Comparison of ENCODE assay signal across 15 mouse cellular contexts in genomic region chr14:105684826-105685465, GRCm38 (mm10).
DNase-seq lines count a peak whose midpoint lies in the region; ATAC-seq and TF ChIP-seq lines count a peak whose summit lies in the region.
"Had no signal": no experiment of that assay in that cellular context is flagged by ENCODE, and none has a peak within 500 bp of the region (broad histone marks: within the 10 kb centered on the region; RNA-seq: fewer than 3 reads in every experiment).

No protein-coding gene starts in this region.

- no peak for TF ChIP-seq CTCF in left cerebral cortex, adult 2 months (IDR thresholded peaks at IDR 0.05)

- DNase-seq in limb, embryonic 11.5 days (ENCODE audit: low spot score): peak; percentile 59
- no peak for DNase-seq in limb, embryonic 10.5 days (ENCODE audit: low spot score)
- DNase-seq in embryonic facial prominence, embryonic 11.5 days (ENCODE audit: low spot score): peak; percentile 51
- no peak for DNase-seq in testis, postnatal 10 days (ENCODE audit: low spot score)
- DNase-seq in left cerebral cortex, adult 2 months (ENCODE audit: extremely low spot score in 1 of 2, low spot score in 2 of 2): no peak
- DNase-seq: cerebellum, adult 9-11 months; gastrocnemius, postnatal 10 days; kidney, postnatal 25 days; right cerebral cortex, adult 18-20 months had no signal

- H3K9ac ChIP-seq in limb, embryonic 11.5 days (ENCODE audit: low read length): no peak overlapping the region
- H3K9ac ChIP-seq in embryonic facial prominence, embryonic 11.5 days (replicated peaks; ENCODE audit: low read length): no peak overlapping the region
- no peak overlapping the region for H3K9ac ChIP-seq in limb, embryonic 13.5 days
- H3K9ac ChIP-seq in stomach, embryonic 16.5 days (ENCODE audit: low read length): no peak overlapping the region
- H3K9ac ChIP-seq: midbrain, embryonic 12.5 days had no signal

- H3K36me3 ChIP-seq in limb, embryonic 11.5 days (ENCODE audit: control insufficient read depth, insufficient read depth, low read length): no peaks in the 10 kb centered on the region
- no peaks in the 10 kb centered on the region for H3K36me3 ChIP-seq in limb, embryonic 10.5 days
- H3K36me3 ChIP-seq in embryonic facial prominence, embryonic 11.5 days (replicated peaks; ENCODE audit: control insufficient read depth, insufficient read depth, low read depth, low read length): no peaks in the 10 kb centered on the region
- H3K36me3 ChIP-seq in limb, embryonic 13.5 days: no peaks in the 10 kb centered on the region
- no peaks in the 10 kb centered on the region for H3K36me3 ChIP-seq in stomach, embryonic 16.5 days (ENCODE audit: control insufficient read depth, insufficient read depth, low read length)
- H3K36me3 ChIP-seq: hindbrain, embryonic 10.5 days; midbrain, embryonic 12.5 days had no signal

- no peak overlapping the region for H3K4me2 ChIP-seq in limb, embryonic 11.5 days (ENCODE audit: low read depth, severe bottlenecking)
- H3K4me2 ChIP-seq in embryonic facial prominence, embryonic 11.5 days (ENCODE audit: low read depth, low read length): no peak overlapping the region
- peak overlapping the region; percentile 21; the same call in 1 of the 2 replicates for H3K4me2 ChIP-seq in limb, embryonic 13.5 days (replicated peaks)
- H3K4me2 ChIP-seq in stomach, embryonic 16.5 days (ENCODE audit: low read depth, low read length): 0 out of 2 replicates have a peak overlapping the region, but pooled peaks have one; percentile 16
- H3K4me2 ChIP-seq: liver, embryonic 11.5 days; midbrain, embryonic 12.5 days had no signal

- intact Hi-C loops in left cerebral cortex, adult 2 months (cut with DNase I): no loop called here

- H3K27me3 ChIP-seq in limb, embryonic 11.5 days (ENCODE audit: control insufficient read depth, insufficient read depth, low read length): no peaks in the 10 kb centered on the region
- H3K27me3 ChIP-seq in limb, embryonic 10.5 days (ENCODE audit: low read depth, poor library complexity, severe bottlenecking): no peaks in the 10 kb centered on the region
- H3K27me3 ChIP-seq in embryonic facial prominence, embryonic 11.5 days (ENCODE audit: control insufficient read depth, insufficient read depth, low read length): no peaks in the 10 kb centered on the region
- H3K27me3 ChIP-seq in limb, embryonic 13.5 days: no peaks in the 10 kb centered on the region
- H3K27me3 ChIP-seq in stomach, embryonic 16.5 days (ENCODE audit: control insufficient read depth, insufficient read depth, low read length): no peaks in the 10 kb centered on the region
- H3K27me3 ChIP-seq: CH12.LX; midbrain, embryonic 12.5 days had no signal

- WGBS in limb, embryonic 11.5 days: 44% methylated on average over 11 of the region's 11 CpGs
- 54% methylated on average over 11 of the region's 11 CpGs for WGBS in limb, embryonic 10.5 days
- 37% methylated on average over 11 of the region's 11 CpGs for WGBS in embryonic facial prominence, embryonic 11.5 days
- WGBS in limb, embryonic 13.5 days: 29% methylated on average over 11 of the region's 11 CpGs
- 42% methylated on average over 11 of the region's 11 CpGs for WGBS in stomach, embryonic 16.5 days

- peak; percentile 79; the same call in 1 of the 2 replicates for ATAC-seq in limb, embryonic 11.5 days (ENCODE audit: insufficient number of reproducible peaks, low FRiP score, low TSS enrichment, low read depth)
- ATAC-seq in embryonic facial prominence, embryonic 11.5 days (replicated peaks; ENCODE audit: insufficient number of reproducible peaks, low FRiP score, low TSS enrichment, low read depth): peak; percentile 88
- ATAC-seq in limb, embryonic 13.5 days (ENCODE audit: low FRiP score, low read depth): no peak
- ATAC-seq in stomach, embryonic 16.5 days (ENCODE audit: insufficient read depth, low FRiP score): peak; percentile 85

- no peaks in the 10 kb centered on the region for H3K4me1 ChIP-seq in limb, embryonic 11.5 days (ENCODE audit: control insufficient read depth, insufficient read depth, low read length)
- peaks cover 14% of the 10 kb centered on the region for H3K4me1 ChIP-seq in limb, embryonic 10.5 days
- no peaks in the 10 kb centered on the region for H3K4me1 ChIP-seq in embryonic facial prominence, embryonic 11.5 days (ENCODE audit: control insufficient read depth, insufficient read depth, low read length)
- H3K4me1 ChIP-seq in limb, embryonic 13.5 days: peaks cover 8% of the 10 kb centered on the region
- no peaks in the 10 kb centered on the region for H3K4me1 ChIP-seq in stomach, embryonic 16.5 days (ENCODE audit: control insufficient read depth, insufficient read depth, low read length)
- H3K4me1 ChIP-seq: hindbrain, embryonic 10.5 days; midbrain, embryonic 12.5 days had no signal

- no peaks in the 10 kb centered on the region for H3K9me3 ChIP-seq in limb, embryonic 11.5 days (ENCODE audit: control insufficient read depth, low read length)
- no peaks in the 10 kb centered on the region for H3K9me3 ChIP-seq in limb, embryonic 10.5 days (replicated peaks)
- no peaks in the 10 kb centered on the region for H3K9me3 ChIP-seq in embryonic facial prominence, embryonic 11.5 days (replicated peaks; ENCODE audit: control insufficient read depth, low read length)
- H3K9me3 ChIP-seq in limb, embryonic 13.5 days: no peaks in the 10 kb centered on the region
- H3K9me3 ChIP-seq in stomach, embryonic 16.5 days (replicated peaks; ENCODE audit: control insufficient read depth, low read length): no peaks in the 10 kb centered on the region
- H3K9me3 ChIP-seq: hindbrain, embryonic 10.5 days; midbrain, embryonic 12.5 days had no signal

- no peak overlapping the region for H3K4me3 ChIP-seq in limb, embryonic 11.5 days (ENCODE audit: low read depth, low read length)
- H3K4me3 ChIP-seq in limb, embryonic 10.5 days: no peak overlapping the region
- no peak overlapping the region for H3K4me3 ChIP-seq in embryonic facial prominence, embryonic 11.5 days (ENCODE audit: low read depth, low read length)
- H3K4me3 ChIP-seq in limb, embryonic 13.5 days: no peak overlapping the region
- no peak overlapping the region for H3K4me3 ChIP-seq in stomach, embryonic 16.5 days (replicated peaks; ENCODE audit: low read length)
- H3K4me3 ChIP-seq in left cerebral cortex, adult 2 months: no peak overlapping the region
- H3K4me3 ChIP-seq: hindbrain, embryonic 10.5 days; midbrain, embryonic 12.5 days had no signal

- H3K27ac ChIP-seq in limb, embryonic 11.5 days (replicated peaks; ENCODE audit: low read depth, low read length): no peak overlapping the region
- no peak overlapping the region for H3K27ac ChIP-seq in limb, embryonic 10.5 days
- H3K27ac ChIP-seq in embryonic facial prominence, embryonic 11.5 days (replicated peaks; ENCODE audit: low read depth, low read length): no peak overlapping the region
- no peak overlapping the region for H3K27ac ChIP-seq in limb, embryonic 13.5 days
- peak overlapping the region; percentile 10; the same call in 1 of the 2 replicates for H3K27ac ChIP-seq in stomach, embryonic 16.5 days (ENCODE audit: low read length)
- no peak overlapping the region for H3K27ac ChIP-seq in left cerebral cortex, adult 2 months
- H3K27ac ChIP-seq: hindbrain, embryonic 10.5 days; midbrain, embryonic 12.5 days had no signal

Comparison
In these comparisons a context has a peak if more than half of its experiments do, and no peak if none do; other contexts are left out.
1. DNase-seq: peak in limb, embryonic 11.5 days (single experiment) and embryonic facial prominence, embryonic 11.5 days (single experiment); none in limb, embryonic 10.5 days (single experiment), testis, postnatal 10 days (single experiment) and left cerebral cortex, adult 2 months (0 of 2).
2. H3K4me2 ChIP-seq: peak in limb, embryonic 13.5 days (single experiment) and stomach, embryonic 16.5 days (single experiment); none in limb, embryonic 11.5 days (single experiment) and embryonic facial prominence, embryonic 11.5 days (single experiment).